Mouse (Mus musculus) MEL (cell line): ENCODE measurements at regions not wholly inside any gene's neighbourhood (a gene's known extent, or its start where the extent isn't known, plus 50 kb on each side); places are given as distances from the start of the nearest gene placed in this dataset.

Source experiments
- DNase-seq: peaks from one replicate; pipeline ENCODE4 v3.0.0; 2011; ENCODE audit warnings: low read depth, low spot score
- H3K27ac ChIP-seq: 2 replicates; pipeline ENCODE4 v1.5.1; 2012; ENCODE audit warnings: low read depth, mild to moderate bottlenecking, control low read depth, low read length, moderate library complexity; ENCODE audit not compliant: control insufficient read depth
- H3K27me3 ChIP-seq, 2 experiments: fragments of 150-350 bp in 1 of 2; sonication (generic) in 1 of 2; 2 replicates each; pipeline ENCODE4 v1.6.1; 2012; ENCODE audit warnings: low read length in 2 of 2, mild to moderate bottlenecking in 2 of 2, improper control_type of control experiment in 1 of 2, moderate library complexity in 1 of 2; ENCODE audit not compliant: insufficient read depth in 2 of 2, control insufficient read depth in 1 of 2
- H3K36me3 ChIP-seq, 2 experiments: 2 replicates each; pipeline ENCODE4 v1.6.1; 2012 to 2014; ENCODE audit warnings: low read length in 2 of 2, improper control_type of control experiment in 1 of 2, inconsistent platforms in 1 of 2, mild to moderate bottlenecking in 1 of 2; ENCODE audit not compliant: insufficient read depth in 2 of 2, control insufficient read depth in 1 of 2
- H3K4me1 ChIP-seq, 2 experiments: fragments of 150-350 bp in 1 of 2; sonication (generic) in 1 of 2; 2 replicates each; pipeline ENCODE4 v1.6.1; 2012; ENCODE audit warnings: low read length in 2 of 2, improper control_type of control experiment in 1 of 2, mild to moderate bottlenecking in 1 of 2; ENCODE audit not compliant: insufficient read depth in 2 of 2, control insufficient read depth in 1 of 2
- H3K4me3 ChIP-seq, 2 experiments: fragments of 150-350 bp in 1 of 2; sonication (generic) in 1 of 2; 2 replicates each; pipeline ENCODE4 v1.5.1; 2012; ENCODE audit warnings: low read depth in 2 of 2, low read length in 2 of 2, mild to moderate bottlenecking in 2 of 2, moderate library complexity in 2 of 2, control low read depth in 1 of 2, improper control_type of control experiment in 1 of 2; ENCODE audit not compliant: control insufficient read depth in 1 of 2, insufficient read depth in 1 of 2
- H3K79me2 ChIP-seq: 2 replicates; pipeline ENCODE4 v1.6.1; 2012; ENCODE audit warnings: mild to moderate bottlenecking, low read length, moderate library complexity; ENCODE audit not compliant: control insufficient read depth, poor library complexity, insufficient read depth
- H3K9ac ChIP-seq: 2 replicates; pipeline ENCODE4 v1.6.1; 2012; ENCODE audit warnings: low read depth, mild to moderate bottlenecking, control low read depth, low read length, moderate library complexity; ENCODE audit not compliant: control insufficient read depth, poor library complexity, severe bottlenecking
- H3K9me3 ChIP-seq: fragments of 150-350 bp; sonication (generic); replicated peaks from 2 replicates; pipeline ENCODE4 v1.6.1; 2012; ENCODE audit warnings: mild to moderate bottlenecking, low read length, improper control_type of control experiment, moderate library complexity; ENCODE audit not compliant: insufficient read depth
- CTCF ChIP-seq, 3 experiments: IDR thresholded peaks in 2 of 3; conservative IDR thresholded peaks in 1 of 3; 2 replicates each; pipeline ENCODE4 v1.5.1; 2011 to 2012; ENCODE audit warnings: low read length in 3 of 3, low read depth in 2 of 3, mild to moderate bottlenecking in 2 of 3, improper control_type of control experiment in 1 of 3, inconsistent platforms in 1 of 3, mixed read lengths in 1 of 3, moderate library complexity in 1 of 3; ENCODE audit not compliant: control insufficient read depth in 1 of 3, insufficient read depth in 1 of 3, poor library complexity in 1 of 3, severe bottlenecking in 1 of 3
- ETS1 ChIP-seq: IDR thresholded peaks from 2 replicates; pipeline ENCODE4 v1.6.1; 2012; ENCODE audit warnings: low read depth, mild to moderate bottlenecking, inconsistent platforms, low read length, improper control_type of control experiment, moderate library complexity
- GABPA ChIP-seq: IDR thresholded peaks from 2 replicates; pipeline ENCODE4 v1.6.1; 2012; ENCODE audit warnings: low read depth, mild to moderate bottlenecking, inconsistent platforms, low read length, improper control_type of control experiment, moderate library complexity
- JUND ChIP-seq: IDR thresholded peaks from 2 replicates; pipeline ENCODE4 v1.6.1; 2011; ENCODE audit warnings: low read depth, mild to moderate bottlenecking, improper control_type of control experiment, low read length
- MAFK ChIP-seq: IDR thresholded peaks from 2 replicates; pipeline ENCODE4 v1.6.1; 2011; ENCODE audit warnings: low read depth, mild to moderate bottlenecking, low read length, improper control_type of control experiment, borderline replicate concordance
- MAZ ChIP-seq: IDR thresholded peaks from 2 replicates; pipeline ENCODE4 v1.6.1; 2012; ENCODE audit warnings: low read depth, mild to moderate bottlenecking, inconsistent platforms, low read length, improper control_type of control experiment
- MXI1 ChIP-seq: IDR thresholded peaks from 2 replicates; pipeline ENCODE4 v1.6.1; 2011; ENCODE audit warnings: mild to moderate bottlenecking, low read depth, low read length, improper control_type of control experiment
- MYC ChIP-seq: IDR thresholded peaks from 2 replicates; pipeline ENCODE4 v1.6.1; 2011; ENCODE audit warnings: low read depth, mild to moderate bottlenecking, low read length, improper control_type of control experiment, moderate library complexity
- NRF1 ChIP-seq: IDR thresholded peaks from 2 replicates; pipeline ENCODE4 v1.6.1; 2014; ENCODE audit warnings: low read depth, mild to moderate bottlenecking, inconsistent platforms, low read length, improper control_type of control experiment, moderate library complexity; ENCODE audit not compliant: poor library complexity, insufficient read depth, severe bottlenecking
- SIN3A ChIP-seq: IDR thresholded peaks from 2 replicates; pipeline ENCODE4 v1.6.1; 2012; ENCODE audit warnings: low read length, improper control_type of control experiment, inconsistent platforms
- TBP ChIP-seq: IDR thresholded peaks from 2 replicates; pipeline ENCODE4 v1.8.0; 2011; ENCODE audit warnings: low read depth, low read length, improper control_type of control experiment
- USF2 ChIP-seq, 2 experiments: IDR thresholded peaks; 2 replicates each; pipeline ENCODE4 v1.6.1; 2011 to 2012; ENCODE audit warnings: improper control_type of control experiment in 2 of 2, low read length in 2 of 2, borderline replicate concordance in 1 of 2, inconsistent platforms in 1 of 2, low read depth in 1 of 2, mild to moderate bottlenecking in 1 of 2; ENCODE audit not compliant: insufficient read depth in 1 of 2
- ZC3H11A ChIP-seq: IDR thresholded peaks from 2 replicates; pipeline ENCODE4 v1.6.1; 2012; ENCODE audit warnings: low read depth, mild to moderate bottlenecking, inconsistent platforms, low read length, improper control_type of control experiment
- ZKSCAN1 ChIP-seq: IDR thresholded peaks from 2 replicates; pipeline ENCODE4 v1.6.1; 2012; ENCODE audit warnings: low read depth, mild to moderate bottlenecking, inconsistent platforms, low read length, improper control_type of control experiment, moderate library complexity

DNA sequence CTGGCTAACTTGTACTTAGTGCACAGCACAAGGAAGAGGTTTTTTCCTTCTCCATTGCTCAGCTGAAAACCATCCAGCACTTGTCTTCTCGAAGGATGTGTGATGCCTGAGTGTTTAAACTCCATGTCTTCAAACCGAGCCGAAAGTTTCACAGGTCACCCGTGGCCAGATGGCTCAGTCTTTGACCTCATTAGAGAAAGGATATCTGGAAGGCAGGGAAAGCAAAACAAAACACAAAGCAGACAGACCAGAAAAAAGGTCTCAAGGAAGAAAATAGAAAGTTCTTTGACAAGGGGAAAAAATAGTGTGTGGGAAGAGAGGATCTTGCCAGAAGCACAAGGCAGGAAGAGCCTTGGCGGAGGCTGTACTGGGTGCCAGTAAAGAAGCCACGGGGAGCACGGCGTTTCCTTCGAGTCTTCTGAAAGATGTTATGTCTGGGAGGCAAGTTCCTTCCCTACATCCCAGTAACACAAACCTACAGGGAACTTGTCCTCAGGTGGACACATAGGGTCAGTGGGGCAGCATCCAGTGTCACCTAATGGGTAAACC is 108.9 kb upstream of the Ngf start:
- Histone ChIP-seq H3K36me3 (no peaks in the 10 kb centered on the region), H3K27me3 (no peaks in the 10 kb centered on the region), H3K79me2 (no peaks in the 10 kb centered on the region), H3K4me1 (no peaks in the 10 kb centered on the region), H3K4me3 (no peak overlapping the region), H3K27ac (no peak overlapping the region), H3K9ac (no peak overlapping the region), H3K9me3 (no peaks in the 10 kb centered on the region)
- TF ChIP-seq USF2 (IDR thresholded peaks at IDR 0.05; ENCODE audit: borderline replicate concordance in 1 of 2, insufficient read depth in 1 of 2, low read depth in 1 of 2, low read length in 2 of 2): no peak
- TF ChIP-seq MYC: no peak
- no peak for TF ChIP-seq TBP
- no peak for TF ChIP-seq ETS1
- no peak for TF ChIP-seq ZKSCAN1
- TF ChIP-seq CTCF (IDR thresholded peaks at IDR 0.05 in 2 of 3, conservative IDR thresholded peaks at IDR 0.05 in 1 of 3; ENCODE audit: control insufficient read depth in 1 of 3, insufficient read depth in 1 of 3, low read depth in 2 of 3, low read length in 3 of 3, poor library complexity in 1 of 3, severe bottlenecking in 1 of 3): no peak
- TF ChIP-seq JUND: no peak
- TF ChIP-seq SIN3A: no peak
- no peak for DNase-seq

- Histone ChIP-seq H3K27ac (no peak overlapping the region), H3K9me3 (no peaks in the 10 kb centered on the region), H3K27me3 (no peaks in the 10 kb centered on the region), H3K9ac (no peak overlapping the region), H3K36me3 (no peaks in the 10 kb centered on the region), H3K4me1 (no peaks in the 10 kb centered on the region), H3K79me2 (no peaks in the 10 kb centered on the region), H3K4me3 (no peak overlapping the region)
- no peak for DNase-seq
- TF ChIP-seq NRF1 (no peak), ZC3H11A (no peak), MXI1 (no peak), GABPA (no peak), MAZ (no peak), MAFK (no peak), USF2 (IDR thresholded peaks at IDR 0.05; ENCODE audit: borderline replicate concordance in 1 of 2, insufficient read depth in 1 of 2, low read depth in 1 of 2, low read length in 2 of 2) (no peak)
Observed at GRCm38 (mm10) chr3:102358801-102359200, 110.9 kb upstream of the Ngf start.
